Mouse (Mus musculus) neural tube, embryonic 12.5 days (tissue): ENCODE measurements around the gene Tmem219. TPM values are rescaled to one million over a fixed set of nuclear protein-coding genes. Genes with fewer than 3 reads are reported as not detected.
A peak's percentile ranks its signal among the peaks of the same experiment; 100 is the strongest.

ENCODE experiments used
- ATAC-seq: fragments of 200-750 bp; cut with Nextera tagmentation; 2 replicates; pipeline ENCODE4 v1.8.0; 2017; ENCODE audit warnings: low read depth, mild to moderate bottlenecking, moderate TSS enrichment, moderate library complexity; ENCODE audit not compliant: low FRiP score
- H3K27ac ChIP-seq: fragments of 300-500 bp; sonication (generic); 2 replicates; pipeline ENCODE4 v1.5.1; 2016
- H3K27me3 ChIP-seq: fragments of 300-500 bp; sonication (generic); replicated peaks from 2 replicates; pipeline ENCODE4 v1.6.1; 2016; ENCODE audit warnings: mild to moderate bottlenecking
- H3K36me3 ChIP-seq: fragments of 300-500 bp; sonication (generic); 2 replicates; pipeline ENCODE4 v1.6.1; 2016; ENCODE audit warnings: mild to moderate bottlenecking
- H3K4me1 ChIP-seq: fragments of 300-500 bp; sonication (generic); 2 replicates; pipeline ENCODE4 v1.6.1; 2016
- H3K4me2 ChIP-seq: fragments of 300-500 bp; sonication (generic); replicated peaks from 2 replicates; pipeline ENCODE4 v1.6.1; 2016; ENCODE audit warnings: mild to moderate bottlenecking
- H3K4me3 ChIP-seq: fragments of 300-500 bp; sonication (generic); 2 replicates; pipeline ENCODE4 v1.5.1; 2016
- H3K9ac ChIP-seq: fragments of 300-500 bp; sonication (generic); 2 replicates; pipeline ENCODE4 v1.6.1; 2016; ENCODE audit warnings: mild to moderate bottlenecking
- H3K9me3 ChIP-seq: fragments of 300-500 bp; sonication (generic); 2 replicates; pipeline ENCODE4 v1.6.1; 2016; ENCODE audit warnings: mild to moderate bottlenecking
- WGBS: fragments of 180-500 bp; shearing (Covaris S2); methylation state at CpG from one replicate; pipeline ENCODE4 v1.1.7; 2016; 5-methylcytosine and 5-hydroxymethylcytosine counted together
- polyA plus RNA-seq: library from polyadenylated mRNA; unstranded; fragments of >200 nt; fragmentation: Nextera tagmentation; extraction: Ambion mirVana; gene quantifications from 2 replicates; pipeline ENCODE4 v1.2.1, GENCODE M21; 2016

Tmem219 gene
- polyA plus RNA-seq, 1 experiment from 2014 or later = 22.0 TPM

DNA sequence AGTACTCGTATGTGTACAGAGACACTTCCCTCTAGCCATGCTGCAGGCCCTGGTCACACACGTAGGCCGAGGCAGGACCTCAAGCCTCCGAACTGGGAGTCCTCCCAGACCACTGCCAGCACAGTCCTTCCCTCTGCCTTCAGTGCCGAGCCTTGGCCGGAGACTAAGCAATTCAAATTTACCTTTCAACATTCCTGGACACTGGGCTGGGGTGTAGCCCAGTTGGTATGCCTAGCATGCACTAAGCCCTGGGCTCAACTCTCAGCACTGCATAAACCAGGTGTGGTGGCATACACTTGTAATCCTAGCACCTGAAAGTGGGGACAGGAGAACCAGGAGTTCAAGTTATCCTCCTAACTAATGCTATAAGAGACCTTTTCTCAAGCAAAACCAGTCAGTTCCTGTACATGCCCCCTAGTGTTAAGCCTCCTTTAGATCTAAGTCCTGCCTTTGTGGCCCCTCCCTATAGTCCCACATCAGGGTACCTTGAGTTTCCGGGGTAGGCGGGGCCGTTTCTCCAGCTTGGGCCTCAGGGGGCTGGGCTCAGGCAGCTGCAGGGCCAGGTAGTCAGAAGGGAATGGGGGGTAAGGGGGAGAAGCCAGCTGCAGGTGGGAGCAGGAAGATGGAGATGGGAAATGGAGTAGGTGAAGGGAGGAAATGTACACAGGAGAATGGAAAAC lies 65.8 kb downstream of the Tmem219 start:
- Histone ChIP-seq H3K4me2 (no peak overlapping the region), H3K9ac (no peak overlapping the region), H3K27ac (no peak overlapping the region), H3K4me1 (peaks cover 8% of the 10 kb centered on the region), H3K27me3 (no peaks in the 10 kb centered on the region), H3K9me3 (no peaks in the 10 kb centered on the region), H3K36me3 (peaks cover 78% of the 10 kb centered on the region), H3K4me3 (no peak overlapping the region)
- ATAC-seq = no peak
- 71% methylated on average over 9 of the region's 9 CpGs for WGBS

DNA sequence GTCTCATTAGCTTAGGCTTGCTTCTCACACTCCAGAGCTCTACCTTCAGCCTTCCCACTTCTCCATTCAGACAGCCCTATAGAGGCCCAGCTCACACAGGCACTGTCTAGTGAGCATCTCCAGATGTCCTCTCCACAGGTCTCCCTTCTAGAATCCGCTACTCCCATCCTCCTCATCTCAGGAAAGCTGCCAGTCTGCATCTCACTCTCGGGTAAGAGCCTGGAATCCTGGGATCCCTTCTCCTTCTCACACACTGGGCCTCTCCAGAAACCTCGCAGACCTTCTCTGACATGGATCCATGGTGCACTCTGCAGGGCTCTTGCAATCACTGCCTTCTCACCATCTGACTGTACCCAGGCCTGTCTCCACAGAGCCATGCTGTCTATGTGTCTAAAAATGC lies 67.1 kb downstream of the Tmem219 start:
- Histone ChIP-seq H3K27me3 (peaks cover 1% of the 10 kb centered on the region), H3K36me3 (peaks cover 87% of the 10 kb centered on the region), H3K4me2 (no peak overlapping the region), H3K9me3 (no peaks in the 10 kb centered on the region), H3K27ac (no peak overlapping the region), H3K9ac (no peak overlapping the region), H3K4me1 (no peaks in the 10 kb centered on the region), H3K4me3 (no peak overlapping the region)
- no peak for ATAC-seq
- WGBS = 87% methylated on average over 3 of the region's 3 CpGs

- peaks cover 73% of the 10 kb centered on the region for H3K36me3 ChIP-seq
- no peak for ATAC-seq
Measured at GRCm38 (mm10) chr7:126853454-126853853, 69.3 kb downstream of the Tmem219 start.

GRCm38 (mm10) chr7:126851192-126851591 lies 71.5 kb downstream of the Tmem219 start:
- Histone ChIP-seq H3K4me2 (no peak overlapping the region), H3K4me1 (peaks cover 21% of the 10 kb centered on the region), H3K27ac (no peak overlapping the region), H3K36me3 (peaks cover 51% of the 10 kb centered on the region), H3K27me3 (peaks cover 37% of the 10 kb centered on the region), H3K4me3 (no peak overlapping the region), H3K9me3 (no peaks in the 10 kb centered on the region), H3K9ac (no peak overlapping the region)
- WGBS = 46% methylated on average over 12 of the region's 12 CpGs
- no peak for ATAC-seq

More at GRCm38 (mm10) chr7:126853454-126853853, 69.3 kb downstream of the Tmem219 start:
- Histone ChIP-seq H3K4me3 (no peak overlapping the region), H3K27me3 (peaks cover 22% of the 10 kb centered on the region), H3K9ac (no peak overlapping the region), H3K9me3 (no peaks in the 10 kb centered on the region), H3K4me1 (peaks cover 5% of the 10 kb centered on the region), H3K27ac (no peak overlapping the region), H3K4me2 (no peak overlapping the region)
- WGBS = 86% methylated on average over 5 of the region's 5 CpGs

DNA sequence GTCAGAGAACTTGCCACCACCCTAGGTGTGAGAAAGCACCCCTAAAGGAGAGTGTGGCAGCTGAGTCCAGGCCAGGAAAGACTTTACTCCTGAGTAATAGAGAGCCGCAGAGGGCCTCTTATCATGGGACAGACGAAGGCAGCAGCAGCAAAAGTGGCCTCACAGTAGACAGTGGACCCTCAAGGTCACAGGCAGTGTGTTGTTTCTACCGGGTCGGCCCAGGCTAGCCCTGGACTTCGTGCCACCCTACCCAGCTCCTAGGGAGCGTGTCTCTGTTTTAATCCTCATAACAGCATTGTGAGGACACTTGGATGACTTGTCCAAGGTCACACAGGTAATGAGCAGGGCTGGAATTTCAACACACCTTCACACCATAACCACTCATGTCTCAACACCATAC lies 72.6 kb downstream of the Tmem219 start:
- Histone ChIP-seq H3K4me1 (peaks cover 21% of the 10 kb centered on the region), H3K4me3 (no peak overlapping the region), H3K27ac (no peak overlapping the region), H3K9ac (no peak overlapping the region), H3K36me3 (peaks cover 41% of the 10 kb centered on the region), H3K9me3 (no peaks in the 10 kb centered on the region), H3K27me3 (peaks cover 37% of the 10 kb centered on the region), H3K4me2 (no peak overlapping the region)
- 92% methylated on average over 6 of the region's 6 CpGs for WGBS
- ATAC-seq = no peak

DNA sequence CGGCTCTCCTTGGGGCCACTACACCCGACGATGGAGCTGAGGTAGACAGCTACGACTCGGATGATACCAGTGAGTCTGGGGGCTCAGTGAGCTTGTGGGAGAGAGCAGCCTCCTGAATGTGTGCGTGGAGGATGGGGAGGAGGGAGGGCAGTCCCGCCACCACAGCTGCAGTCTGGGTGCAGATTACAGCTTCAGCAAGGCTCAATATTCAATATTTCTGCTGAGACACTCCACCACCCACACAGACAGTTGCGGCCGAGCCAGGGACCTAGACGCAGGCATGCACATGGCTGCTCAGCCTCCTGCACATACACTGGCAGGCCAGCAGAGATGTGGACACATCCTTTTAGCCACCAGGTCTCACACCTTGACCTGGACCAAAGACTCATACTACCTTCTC lies 73.9 kb downstream of the Tmem219 start:
- Histone ChIP-seq H3K4me1 (peaks cover 21% of the 10 kb centered on the region), H3K36me3 (peaks cover 28% of the 10 kb centered on the region), H3K9me3 (no peaks in the 10 kb centered on the region), H3K27ac (no peak overlapping the region), H3K4me2 (peak overlapping the region; percentile 99), H3K4me3 (peak overlapping the region; percentile 54), H3K27me3 (peaks cover 37% of the 10 kb centered on the region), H3K9ac (peak overlapping the region; percentile 75)
- WGBS = 22% methylated on average over 10 of the region's 10 CpGs
- ATAC-seq = no peak

GRCm38 (mm10) chr7:126847421-126848398 lies 75.0 kb downstream of the Tmem219 start:
- Histone ChIP-seq H3K27me3 (peaks cover 40% of the 10 kb centered on the region), H3K27ac (no peak overlapping the region), H3K4me3 (peak overlapping the region; percentile 54), H3K4me1 (peaks cover 21% of the 10 kb centered on the region), H3K36me3 (peaks cover 17% of the 10 kb centered on the region), H3K4me2 (peak overlapping the region; percentile 99), H3K9me3 (no peaks in the 10 kb centered on the region), H3K9ac (peak overlapping the region; percentile 75)
- peak; percentile 51 for ATAC-seq
- 1% methylated on average over 72 of the region's 74 CpGs for WGBS

DNA sequence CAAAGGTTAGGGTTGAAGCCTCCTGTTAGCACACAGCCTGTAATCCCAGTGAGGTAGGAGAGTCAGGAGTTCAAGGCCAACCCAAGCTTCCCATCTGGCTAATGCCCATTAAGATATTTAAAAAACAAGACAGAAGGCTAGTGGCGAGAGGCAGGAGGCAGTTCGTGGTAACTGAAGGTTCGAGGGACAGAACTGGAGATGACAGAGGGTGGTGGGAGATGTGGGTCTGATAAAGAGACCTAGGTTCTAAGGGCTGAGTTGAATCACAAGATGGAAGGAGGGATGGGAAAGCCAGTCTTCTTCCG lies 75.6 kb downstream of the Tmem219 start, which contains the start of gene Doc2a:
Gene Doc2a (plus strand): TSS at position 301 of the 305 bp plus-strand sequence.
- Histone ChIP-seq H3K4me3 (peak within 1 kb of the TSS; percentile 54), H3K36me3 (peaks cover 10% of the 10 kb centered on the region), H3K27me3 (peaks cover 40% of the 10 kb centered on the region), H3K4me1 (peaks cover 21% of the 10 kb centered on the region), H3K9ac (peak within 1 kb of the TSS; percentile 75), H3K4me2 (peak within 1 kb of the TSS; percentile 99), H3K27ac (no peak within 1 kb of the TSS), H3K9me3 (no peaks in the 10 kb centered on the region)
- no peak for ATAC-seq
- 26% methylated on average over 4 of the region's 4 CpGs for WGBS

GRCm38 (mm10) chr7:126845516-126845915 lies 77.2 kb downstream of the Tmem219 start:
- Histone ChIP-seq H3K4me2 (no peak overlapping the region), H3K9me3 (no peaks in the 10 kb centered on the region), H3K4me3 (no peak overlapping the region), H3K9ac (no peak overlapping the region), H3K4me1 (peaks cover 21% of the 10 kb centered on the region), H3K27me3 (peaks cover 38% of the 10 kb centered on the region), H3K36me3 (no peaks in the 10 kb centered on the region), H3K27ac (no peak overlapping the region)
- ATAC-seq = no peak
- WGBS = 44% methylated on average over 2 of the region's 2 CpGs

GRCm38 (mm10) chr7:126843276-126843675 lies 79.4 kb downstream of the Tmem219 start:
- no peak overlapping the region for H3K9ac ChIP-seq
- H3K36me3 ChIP-seq = no peaks in the 10 kb centered on the region
- no peak overlapping the region for H3K27ac ChIP-seq
- peaks cover 17% of the 10 kb centered on the region for H3K27me3 ChIP-seq
- H3K4me1 ChIP-seq = peaks cover 14% of the 10 kb centered on the region
- WGBS = 84% methylated on average over 9 of the region's 9 CpGs
- no peaks in the 10 kb centered on the region for H3K9me3 ChIP-seq
- no peak for ATAC-seq
- no peak overlapping the region for H3K4me2 ChIP-seq
- H3K4me3 ChIP-seq = no peak overlapping the region
